Mouse (Mus musculus) heart, adult 2 months (tissue): ENCODE measurements at regions not wholly inside any gene's neighbourhood (a gene's known extent, or its start where the extent isn't known, plus 50 kb on each side); places are given as distances from the start of the nearest gene placed in this dataset.

Experiments
- CTCF ChIP-seq: fragments of 200-600 bp; IDR thresholded peaks from 2 replicates; pipeline ENCODE4 v1.8.1; 2022; ENCODE audit warnings: antibody characterized with exemption, mild to moderate bottlenecking, moderate library complexity
- POLR2A ChIP-seq: fragments of 200-500 bp; IDR thresholded peaks from 2 replicates; pipeline ENCODE4 v1.6.1; 2011; ENCODE audit warnings: mild to moderate bottlenecking, low read depth, low read length, control low read depth; ENCODE audit not compliant: insufficient read depth

DNA sequence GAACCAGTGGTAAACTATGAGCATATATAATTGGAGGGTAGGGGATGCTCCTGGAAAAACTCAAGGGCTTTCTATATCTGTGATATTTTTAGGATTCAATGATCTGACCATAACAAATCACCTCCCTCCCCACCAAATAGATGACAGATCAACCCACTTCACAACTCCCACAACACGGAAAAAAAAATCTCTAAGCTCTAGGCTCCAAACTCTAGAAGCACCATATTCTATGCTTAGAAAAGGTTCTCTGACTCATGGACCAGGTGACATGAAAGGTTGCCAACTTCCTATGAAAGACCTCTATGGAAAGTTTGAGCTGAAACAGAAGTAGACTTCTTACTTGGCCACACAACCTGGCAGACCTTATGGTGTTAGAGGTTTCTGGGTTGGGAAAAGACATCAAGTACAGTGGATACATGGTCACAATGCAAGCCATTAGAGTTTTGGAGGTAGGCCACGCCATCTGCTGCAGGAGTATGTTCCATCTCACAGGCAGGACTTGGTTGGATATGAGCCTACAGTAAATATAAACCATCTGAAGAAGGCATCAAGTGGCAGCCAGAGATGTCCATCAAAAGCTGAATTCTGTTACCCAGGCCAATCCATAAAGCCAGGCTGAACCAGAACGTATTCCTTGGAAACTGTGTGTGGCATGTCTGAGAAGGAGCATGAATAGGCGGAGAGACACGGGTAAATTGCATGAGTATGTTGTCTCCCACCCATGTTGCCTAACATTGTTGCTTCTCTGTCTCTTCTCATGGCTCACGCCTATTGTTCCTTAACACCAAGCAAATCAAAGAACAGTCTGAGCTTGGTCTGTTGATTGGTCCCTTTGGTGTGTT is 257.2 kb downstream of the Gm9195 start:
- no peak for TF ChIP-seq POLR2A
- no peak for TF ChIP-seq CTCF
